Mouse (Mus musculus) fat pad, adult 2 months (tissue): Measurements from ENCODE around the gene 2810408A11Rik.
"Not testable (repeated sequence)": the region's sequence is repeated elsewhere in the genome, so short reads cannot be mapped to it uniquely, and the experiment has no call there.

Experiments used
- DNase-seq: peaks from one replicate; pipeline ENCODE4 v3.0.0-alpha.2; 2011; ENCODE audit warnings: low read depth, low spot score; ENCODE audit errors: extremely low read depth

The 2810408A11Rik gene

GRCm38 (mm10) chr11:69932254-69932653, 31.5 kb upstream of the 2810408A11Rik start:
- no peak for DNase-seq

- DNase-seq = no peak
These were observed 31.0 kb upstream of the 2810408A11Rik start for GRCm38 (mm10) chr11:69931769-69932168.

GRCm38 (mm10) chr11:69930967-69931537, 30.3 kb upstream of the 2810408A11Rik start:
- DNase-seq = no peak

- not testable (repeated sequence) for DNase-seq
These were observed 29.4 kb upstream of the 2810408A11Rik start for GRCm38 (mm10) chr11:69930176-69930575.

GRCm38 (mm10) chr11:69929712-69930111, 28.9 kb upstream of the 2810408A11Rik start:
- no peak for DNase-seq

GRCm38 (mm10) chr11:69927501-69927900, 26.7 kb upstream of the 2810408A11Rik start:
- no peak for DNase-seq

GRCm38 (mm10) chr11:69922796-69923195, 22.0 kb upstream of the 2810408A11Rik start:
- DNase-seq = no peak

GRCm38 (mm10) chr11:69922012-69922756, 21.4 kb upstream of the 2810408A11Rik start:
- DNase-seq = no peak

GRCm38 (mm10) chr11:69921114-69922011, 20.6 kb upstream of the 2810408A11Rik start, which contains the start of gene Eif5a:
Gene Eif5a, minus strand, starts transcription at chr11:69921958.
- DNase-seq = peak; percentile 99

GRCm38 (mm10) chr11:69920266-69921031, 19.7 kb upstream of the 2810408A11Rik start:
- DNase-seq = no peak

- peak; percentile 74 for DNase-seq
These were observed 19.0 kb upstream of the 2810408A11Rik start for GRCm38 (mm10) chr11:69919661-69920265.

GRCm38 (mm10) chr11:69919053-69919452, 18.3 kb upstream of the 2810408A11Rik start:
- DNase-seq = no peak

- no peak for DNase-seq
These were observed 17.3 kb upstream of the 2810408A11Rik start for GRCm38 (mm10) chr11:69918118-69918517.

- no peak for DNase-seq
These were observed 16.7 kb upstream of the 2810408A11Rik start for GRCm38 (mm10) chr11:69917379-69917948.

GRCm38 (mm10) chr11:69916652-69917378, 16.0 kb upstream of the 2810408A11Rik start:
- DNase-seq = not testable (repeated sequence)

GRCm38 (mm10) chr11:69915667-69916627, 15.2 kb upstream of the 2810408A11Rik start:
- no peak for DNase-seq

- DNase-seq = no peak
These were observed 14.2 kb upstream of the 2810408A11Rik start for GRCm38 (mm10) chr11:69914917-69915430.

GRCm38 (mm10) chr11:69914372-69914764, 13.6 kb upstream of the 2810408A11Rik start:
- DNase-seq = no peak
